Mouse (Mus musculus) 416B (cell line): ENCODE measurements around the gene Gtf2h4.
A peak's percentile ranks its signal among the peaks of the same experiment; 100 is the strongest.

ENCODE experiments used
- DNase-seq: peaks from one replicate; pipeline ENCODE4 v3.0.0; 2011; ENCODE audit warnings: low read depth

The Gtf2h4 gene

DNA sequence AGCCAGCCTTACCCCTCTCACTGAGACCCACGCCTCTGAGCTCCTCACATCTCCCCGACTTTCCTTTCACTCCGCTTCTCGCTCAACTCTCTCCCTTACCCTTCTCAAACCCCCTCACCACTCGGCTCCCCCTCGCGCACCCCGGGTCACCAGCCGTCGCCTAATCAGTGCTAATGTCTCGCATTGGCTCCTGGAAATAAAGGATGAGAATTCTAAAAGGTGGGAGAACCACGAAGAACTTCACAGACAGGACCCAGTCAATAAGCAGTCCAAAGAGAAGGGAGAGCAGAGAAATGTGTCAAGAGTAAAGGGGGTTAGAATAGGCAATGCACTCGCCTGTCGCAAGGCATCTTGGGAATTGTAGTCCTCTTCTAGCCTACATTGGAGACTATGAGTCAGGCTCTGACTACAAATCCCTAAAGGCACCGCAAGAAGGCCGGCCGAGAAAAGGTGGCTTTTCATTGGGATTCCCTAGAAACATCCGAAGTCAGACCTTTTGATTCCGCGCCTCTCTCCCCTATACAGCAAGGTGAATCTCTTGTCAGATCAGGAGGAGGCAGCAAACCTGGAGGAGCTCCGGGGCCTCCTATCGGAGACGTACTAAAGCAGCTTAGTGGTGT is at the start of gene Gtf2h4:
Gtf2h4 (minus strand) TSS at position 324 of the 620 bp plus-strand sequence.
- peak; percentile 99 for DNase-seq

DNA sequence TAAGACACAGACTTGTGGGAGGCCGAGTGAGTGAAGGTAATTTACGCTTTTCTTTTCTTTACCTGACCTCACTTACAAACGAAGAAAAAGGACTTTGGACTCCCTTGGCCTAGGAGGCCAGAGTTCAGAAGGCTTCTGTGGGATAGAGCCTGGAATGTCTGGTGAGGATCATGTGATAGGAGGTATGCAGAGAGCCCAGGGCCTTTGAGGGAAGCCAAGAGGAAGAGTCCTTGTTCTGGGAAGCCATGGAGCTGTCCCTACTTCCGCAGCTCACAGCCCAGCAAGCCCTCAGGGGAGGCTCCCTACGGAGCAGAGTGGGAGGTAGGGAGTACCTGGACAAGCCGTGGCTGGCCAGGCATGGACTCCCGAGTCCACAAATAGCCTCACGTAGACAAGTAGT is 48.1 kb upstream of the Gtf2h4 start:
- DNase-seq: no peak

DNA sequence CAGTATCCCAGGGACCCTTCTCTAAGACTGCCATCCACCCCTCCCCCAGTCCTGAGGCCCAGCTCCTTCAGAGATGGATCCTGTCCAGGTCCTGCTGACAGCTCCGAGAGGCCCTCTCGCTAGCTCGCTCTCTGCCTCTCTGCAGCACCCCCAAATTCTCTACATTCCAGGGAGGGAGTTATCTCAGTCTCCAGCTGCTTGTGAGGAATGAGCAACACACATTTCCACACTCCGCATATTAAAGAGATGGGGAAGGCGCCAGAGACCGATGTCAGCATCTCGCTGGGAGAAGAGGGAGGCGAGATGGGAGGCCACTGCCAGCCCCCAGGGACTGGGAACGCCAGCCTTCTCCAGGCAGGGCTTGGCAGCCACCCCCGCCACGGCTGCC is 46.8 kb upstream of the Gtf2h4 start:
- no peak for DNase-seq

DNA sequence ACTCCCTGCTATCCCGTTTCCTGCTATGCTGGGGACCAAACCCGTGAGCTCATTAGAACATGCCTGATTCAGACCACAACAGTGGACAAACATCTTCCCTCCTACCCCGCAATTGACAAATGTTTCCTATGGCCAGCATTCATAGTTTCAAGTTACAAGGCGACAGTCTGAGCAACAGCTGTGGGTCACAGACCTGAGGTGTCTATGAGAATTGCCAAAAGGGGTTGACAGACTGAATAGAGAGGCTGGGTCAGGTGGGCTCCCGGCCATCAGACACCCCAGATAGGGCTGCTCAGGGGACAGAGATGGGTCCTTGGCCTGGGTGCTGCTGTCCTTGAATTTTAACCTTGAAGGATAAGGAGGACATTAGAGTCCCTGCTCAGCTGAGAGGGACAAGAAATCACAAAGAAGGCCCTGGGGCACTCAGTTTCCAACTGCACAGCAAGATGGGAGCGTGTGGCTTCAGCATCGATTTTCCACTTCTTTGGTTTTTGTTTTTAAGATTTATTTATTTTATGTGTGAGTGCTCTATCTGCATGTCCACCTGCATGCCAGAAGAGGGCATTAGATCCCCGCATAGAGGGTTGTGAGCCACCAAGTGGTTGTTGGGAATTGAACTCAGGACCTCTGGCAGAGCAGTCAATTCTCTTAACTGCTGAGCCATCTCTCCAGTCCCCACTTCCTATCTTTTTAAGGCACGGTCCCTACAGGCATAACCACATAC is 46.2 kb upstream of the Gtf2h4 start:
- peak; percentile 59 for DNase-seq

DNA sequence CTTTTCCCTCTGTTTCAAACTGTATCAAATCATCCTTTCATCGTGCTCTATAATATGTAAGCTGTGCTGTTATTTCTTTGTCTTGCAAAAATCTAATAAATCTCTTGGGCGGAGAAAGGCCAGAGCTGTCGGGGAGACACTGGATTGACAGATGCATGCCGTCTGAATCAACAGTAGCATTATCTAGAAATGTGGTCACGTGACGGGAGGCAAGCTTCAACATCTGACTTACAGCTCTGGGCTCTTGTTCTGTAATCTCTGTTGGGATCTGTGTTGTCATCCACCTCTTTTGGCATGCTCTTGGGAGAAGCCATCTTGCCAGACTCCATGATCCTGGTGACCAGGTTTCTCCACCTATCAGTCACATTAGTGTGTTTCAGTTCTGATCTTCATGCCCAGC is 43.5 kb upstream of the Gtf2h4 start:
- no peak for DNase-seq

DNA sequence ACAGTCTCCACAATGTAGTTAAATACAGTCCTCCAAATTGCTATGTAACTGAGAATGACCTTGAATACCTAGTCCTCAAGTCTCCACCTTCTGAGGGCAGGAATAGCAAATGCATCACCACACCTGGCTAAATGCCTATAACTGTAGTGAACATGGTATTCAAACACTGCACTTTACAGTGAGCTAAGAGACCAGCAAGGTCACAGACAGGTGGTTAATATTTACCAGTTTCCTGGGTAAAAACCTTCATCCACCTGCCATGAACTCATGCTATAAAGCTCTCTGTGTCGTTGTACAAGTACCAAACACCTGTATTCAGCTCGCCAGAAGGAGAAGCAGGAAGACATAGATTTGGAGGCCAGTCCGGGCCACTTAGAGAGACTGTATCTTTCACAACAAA is 42.6 kb upstream of the Gtf2h4 start:
- DNase-seq: no peak

DNA sequence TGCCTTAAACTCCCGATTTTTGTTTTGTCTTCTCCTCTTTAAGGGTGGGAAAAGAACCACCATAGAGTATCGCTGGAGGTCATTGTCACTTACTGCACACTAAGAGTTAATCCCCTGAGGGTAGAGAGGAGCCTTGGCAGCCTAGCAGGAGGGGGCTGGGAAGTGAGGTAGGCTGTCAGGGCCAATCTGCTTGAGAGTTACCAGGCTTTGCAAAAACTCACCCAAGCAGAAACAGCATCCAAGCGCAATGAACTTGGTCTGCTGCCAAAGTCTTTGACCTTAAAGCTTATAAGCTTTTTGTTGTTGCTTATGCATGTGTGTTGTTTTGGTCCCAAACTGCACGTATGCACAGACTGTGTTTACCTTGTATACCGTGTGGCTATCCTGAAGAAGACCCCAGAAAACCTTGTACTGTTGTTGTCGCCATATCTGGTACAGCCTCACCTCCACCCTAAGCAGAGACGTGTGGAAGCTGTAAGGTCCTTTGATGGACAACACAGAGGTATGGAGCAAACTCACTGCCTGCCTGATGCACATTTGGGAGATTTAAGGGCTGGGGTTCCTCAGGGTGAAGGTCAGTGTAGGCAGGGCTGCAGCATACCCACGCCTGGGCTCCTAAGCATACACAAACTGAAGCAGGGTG is 37.3 kb upstream of the Gtf2h4 start:
- DNase-seq: no peak

DNA sequence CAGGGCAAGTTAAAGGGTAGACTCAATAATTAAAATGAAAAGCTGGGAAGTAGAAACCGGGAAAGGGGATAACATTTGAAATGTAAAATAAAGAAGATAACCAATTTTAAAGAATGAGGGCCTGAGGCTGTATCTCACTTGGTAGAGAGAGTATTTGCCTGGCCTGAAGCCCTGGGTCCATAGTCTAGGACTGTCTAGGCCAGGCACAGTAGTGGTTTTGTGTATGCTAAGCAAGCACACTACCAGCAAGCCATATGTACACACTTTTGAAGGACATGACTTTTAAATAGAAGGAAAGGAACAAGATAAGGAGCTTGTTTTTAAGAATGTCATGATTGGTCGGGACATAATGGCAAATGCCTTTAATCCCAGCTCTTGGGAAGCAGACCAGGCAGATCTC is 35.1 kb upstream of the Gtf2h4 start:
- no peak for DNase-seq

DNA sequence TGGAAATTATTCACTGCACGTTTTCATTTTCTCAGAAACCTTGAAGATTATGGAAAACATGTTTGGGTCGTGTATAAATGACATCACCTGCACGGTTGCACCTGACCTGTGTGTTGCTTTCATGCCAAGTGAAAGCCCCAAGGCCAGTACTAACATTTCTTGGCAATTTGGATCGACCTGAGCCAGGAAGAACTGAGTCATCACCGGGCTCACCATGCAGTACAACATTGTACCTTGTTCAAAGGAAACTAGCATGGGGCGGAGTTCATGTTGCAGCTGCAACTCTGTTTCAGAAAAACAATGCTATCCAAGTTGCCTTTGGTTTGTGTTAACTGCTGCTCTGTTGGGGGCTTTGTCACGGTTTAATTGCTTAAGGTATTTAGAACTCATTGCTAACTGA is 34.4 kb upstream of the Gtf2h4 start:
- DNase-seq: peak; percentile 64

DNA sequence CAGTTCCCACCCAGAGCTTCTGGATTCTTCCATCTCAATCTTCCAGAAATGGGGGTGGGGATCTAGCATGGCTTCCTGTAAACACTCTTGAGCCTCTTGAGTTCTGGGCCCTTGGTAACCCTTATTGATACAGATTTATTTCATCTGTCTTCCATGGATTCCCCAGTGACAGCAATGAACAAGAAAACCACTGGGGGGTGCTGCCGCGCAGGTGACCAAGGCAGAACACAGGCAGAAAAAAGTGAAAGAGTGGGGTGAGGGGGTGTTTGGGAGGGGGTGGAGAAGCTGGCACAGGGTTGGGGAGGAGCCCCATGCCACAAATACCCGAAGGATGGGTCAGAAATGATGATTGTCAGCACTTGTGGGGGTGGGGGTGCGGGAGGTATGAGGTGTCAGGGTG is 32.3 kb upstream of the Gtf2h4 start:
- DNase-seq: peak; percentile 52

DNA sequence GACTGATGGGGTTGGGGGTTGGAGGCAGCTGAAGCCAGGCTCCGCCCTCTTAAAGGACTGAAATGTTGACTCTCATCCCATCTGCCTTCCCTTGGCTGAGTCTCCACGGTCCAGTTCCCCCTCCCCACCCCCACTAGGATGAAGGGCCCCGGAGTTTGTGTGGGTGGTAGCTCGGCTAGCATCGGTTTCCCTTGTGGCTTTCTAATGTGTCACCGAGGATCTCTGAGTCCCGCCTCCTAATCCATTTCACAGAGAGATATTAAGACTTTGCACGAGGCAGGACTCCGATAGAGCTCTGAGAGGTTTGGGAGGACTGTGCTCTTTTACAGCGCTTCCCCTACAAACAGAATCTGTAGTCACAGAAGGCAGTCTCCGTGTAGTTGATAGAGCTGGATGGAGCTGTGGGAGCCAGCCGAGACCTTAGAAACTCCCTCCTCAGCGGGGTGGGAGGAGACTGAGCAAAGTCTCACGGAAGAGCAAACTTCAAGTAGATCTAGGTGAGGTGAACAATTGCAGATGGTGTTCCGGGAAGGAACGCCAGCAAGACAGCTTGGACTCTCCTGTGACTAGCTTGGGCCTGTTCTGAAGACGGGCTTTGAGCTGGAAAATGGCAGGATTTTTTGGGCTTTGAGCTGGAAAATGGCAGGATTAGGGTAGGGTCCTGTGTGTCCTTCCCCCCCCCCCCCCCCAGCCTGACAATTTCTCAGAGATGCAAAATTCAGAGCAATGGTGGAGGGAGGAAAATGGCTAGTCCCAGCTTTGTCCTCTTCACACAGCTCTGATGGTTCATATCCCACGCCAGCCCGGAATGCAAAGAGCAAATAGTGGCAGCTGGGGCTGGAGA is 31.3 kb upstream of the Gtf2h4 start, which contains the start of gene Ddr1:
Ddr1 (minus strand) TSS at position 1 of the 844 bp plus-strand sequence.
- DNase-seq: peak; percentile 42

DNA sequence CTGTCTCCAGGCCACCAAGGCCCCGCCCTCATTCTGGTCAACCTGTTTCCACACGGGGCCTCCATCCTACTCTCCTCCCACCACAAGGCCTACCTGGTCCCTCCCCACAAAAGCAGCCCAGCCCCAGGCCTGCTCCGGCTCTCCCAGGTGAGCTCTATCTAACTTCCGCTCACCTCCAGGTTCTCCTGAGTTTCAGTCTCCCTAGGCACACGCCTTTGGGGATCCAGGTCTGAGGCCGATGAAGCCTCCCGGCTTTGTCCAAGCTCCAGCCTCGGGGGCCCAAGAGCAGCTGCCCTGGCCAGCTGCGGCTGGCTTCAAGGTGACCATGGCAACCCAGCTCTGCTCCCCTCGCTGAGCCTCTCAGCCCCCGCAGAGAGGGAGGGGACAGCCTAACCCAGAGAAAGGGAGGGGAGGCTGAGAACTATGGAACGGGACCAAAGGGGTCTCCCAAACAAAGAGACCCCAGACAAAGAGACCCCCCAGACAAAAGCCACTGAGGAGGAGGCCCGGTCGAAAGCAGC is 30.3 kb upstream of the Gtf2h4 start:
- no peak for DNase-seq

DNA sequence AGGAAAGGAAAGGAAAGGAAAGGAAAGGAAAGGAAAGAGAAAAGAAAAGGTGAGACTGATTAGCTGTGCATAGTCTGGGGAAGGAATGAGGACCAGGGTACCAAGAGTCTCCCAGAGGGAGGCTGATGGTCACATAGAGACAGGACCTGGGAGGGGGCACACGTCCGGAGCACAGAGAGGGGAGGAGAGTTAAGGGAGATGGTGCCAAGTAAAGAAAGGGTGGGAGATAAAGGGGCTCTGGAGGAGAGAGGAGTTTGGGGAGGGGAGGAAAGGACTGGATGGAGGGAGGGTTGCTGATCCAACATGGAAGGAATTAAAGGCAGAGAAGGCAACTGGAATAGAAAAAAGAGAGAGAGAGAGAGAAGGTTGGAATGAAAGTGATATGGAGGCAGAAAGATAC is 29.5 kb upstream of the Gtf2h4 start:
- DNase-seq: no peak

DNA sequence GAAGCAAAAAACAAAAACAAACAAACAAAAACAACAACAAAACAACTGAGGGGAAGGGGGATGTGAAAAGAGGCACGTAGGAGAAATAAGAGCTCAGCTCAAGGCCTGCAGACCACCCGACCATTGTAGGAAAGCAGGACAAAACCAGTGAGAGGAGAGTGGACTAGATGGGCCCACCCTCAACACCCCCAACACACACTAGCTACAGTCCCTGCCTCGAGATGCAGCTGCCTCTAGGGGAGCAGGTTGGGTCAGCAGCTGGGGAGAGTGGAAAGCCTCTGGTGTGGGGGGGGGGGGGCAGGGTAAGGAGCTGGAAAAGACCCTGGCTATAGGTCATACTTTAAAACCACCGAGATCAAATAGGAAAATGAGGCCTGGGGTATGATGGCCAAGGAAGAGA is 29.1 kb upstream of the Gtf2h4 start:
- DNase-seq: no peak

DNA sequence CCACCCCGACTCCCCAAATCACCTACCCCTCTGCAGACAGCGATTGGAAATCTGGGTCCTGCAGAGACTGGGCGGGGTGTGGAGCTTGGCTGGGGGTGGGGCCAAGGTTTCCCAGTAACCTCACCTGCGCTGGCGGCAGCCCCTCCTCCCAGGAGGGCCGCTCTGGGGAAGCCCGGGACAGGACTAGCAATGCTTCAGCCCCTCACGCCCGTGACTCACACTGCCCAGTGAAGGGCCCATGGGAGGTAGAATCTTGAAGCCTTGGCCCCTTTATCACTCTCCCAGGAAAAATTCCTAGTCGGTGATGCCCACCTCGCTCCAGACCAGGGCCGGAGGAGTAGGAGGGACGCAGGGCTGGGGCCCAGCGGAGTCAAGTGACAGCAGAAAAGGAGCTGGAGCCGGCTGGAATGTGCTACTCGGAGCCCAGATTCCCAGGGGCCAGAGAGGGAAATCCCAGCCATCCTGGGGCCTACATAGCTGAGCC is 28.5 kb upstream of the Gtf2h4 start:
- DNase-seq: no peak

DNA sequence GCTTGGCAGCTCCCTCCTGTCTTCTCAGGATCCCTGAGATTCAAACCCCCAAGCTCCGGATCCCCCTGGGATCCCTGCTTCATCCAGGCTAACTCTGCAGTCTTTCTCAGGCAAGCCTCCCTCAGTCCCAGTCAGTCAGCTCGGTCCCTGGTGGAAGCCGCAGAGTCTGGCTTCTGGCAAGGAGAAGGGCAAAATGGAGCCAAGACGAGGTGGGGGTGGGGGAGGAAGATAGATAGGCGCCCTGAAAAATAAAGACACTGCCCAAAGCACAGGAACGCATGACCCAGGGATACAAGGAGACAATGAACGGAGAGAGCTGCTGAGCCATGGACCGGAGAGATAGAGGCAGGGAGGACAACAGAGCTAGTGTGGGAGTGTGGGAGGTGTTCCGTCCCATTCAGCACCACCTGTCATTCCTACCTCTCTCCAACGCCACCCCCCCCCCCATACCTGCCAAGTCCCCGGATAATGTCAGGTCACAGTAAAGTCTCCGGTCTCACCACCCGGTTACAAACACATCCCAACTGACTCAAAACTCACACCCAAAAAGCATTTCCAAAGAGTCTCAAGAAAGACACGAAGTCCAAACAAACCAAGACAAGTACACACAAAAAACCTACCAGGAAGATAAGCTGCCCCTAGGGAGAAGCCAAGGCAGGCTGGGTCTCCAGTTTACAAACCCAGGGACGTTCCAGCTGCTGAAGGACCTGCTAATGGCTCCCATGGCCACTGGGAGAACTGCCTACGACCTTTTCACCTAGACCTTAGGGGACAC is 27.9 kb upstream of the Gtf2h4 start:
- no peak for DNase-seq

DNA sequence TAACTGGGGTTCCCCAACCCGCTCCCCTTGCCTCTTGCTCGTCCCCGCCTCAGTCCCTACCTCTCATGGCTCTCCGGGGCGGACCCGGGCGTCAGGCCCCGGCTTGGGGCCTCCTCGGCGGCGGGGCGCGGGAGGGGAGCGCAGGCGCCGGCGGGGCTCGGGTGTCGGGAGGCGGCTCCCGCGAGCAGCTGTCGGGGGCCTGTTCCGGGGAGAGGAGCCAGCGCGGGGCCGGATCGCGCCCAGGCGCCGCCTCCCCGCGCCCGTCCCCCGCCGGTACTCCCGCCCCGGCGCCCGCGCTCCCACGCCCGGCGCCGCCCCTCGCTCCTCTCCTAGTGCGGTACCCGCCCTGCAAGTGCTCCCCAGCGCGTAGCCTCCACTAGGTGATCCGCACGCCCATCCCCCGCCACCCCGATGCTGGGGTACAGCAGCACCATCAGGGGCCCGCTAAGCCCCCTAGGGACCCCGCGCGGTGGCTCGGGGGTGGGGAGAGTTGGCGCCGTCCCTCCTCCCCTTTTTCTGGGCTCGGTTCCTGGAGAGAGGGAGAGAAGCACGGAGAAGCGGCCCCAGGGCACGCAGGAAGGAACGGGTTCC is 26.9 kb upstream of the Gtf2h4 start:
- no peak for DNase-seq

DNA sequence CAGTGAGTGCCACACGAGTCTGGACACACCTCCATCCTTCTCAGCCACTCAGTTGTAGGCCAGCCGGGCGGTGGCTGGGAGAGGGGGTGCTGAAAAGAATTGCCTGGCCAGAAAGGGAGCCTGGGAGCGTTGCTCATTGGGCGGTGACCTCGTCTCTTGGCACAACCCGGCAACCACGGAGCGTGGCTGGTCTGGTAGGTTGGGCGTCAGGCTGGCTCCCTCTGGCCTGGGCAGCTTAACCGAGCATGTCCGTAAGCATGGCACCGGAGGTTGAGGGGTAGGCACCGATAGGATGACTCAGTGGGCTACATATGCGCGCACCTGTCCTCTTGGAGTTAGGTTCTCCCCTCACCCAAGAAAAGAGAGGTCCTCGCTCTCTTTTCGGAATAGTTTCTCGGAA is 26.4 kb upstream of the Gtf2h4 start:
- no peak for DNase-seq

DNA sequence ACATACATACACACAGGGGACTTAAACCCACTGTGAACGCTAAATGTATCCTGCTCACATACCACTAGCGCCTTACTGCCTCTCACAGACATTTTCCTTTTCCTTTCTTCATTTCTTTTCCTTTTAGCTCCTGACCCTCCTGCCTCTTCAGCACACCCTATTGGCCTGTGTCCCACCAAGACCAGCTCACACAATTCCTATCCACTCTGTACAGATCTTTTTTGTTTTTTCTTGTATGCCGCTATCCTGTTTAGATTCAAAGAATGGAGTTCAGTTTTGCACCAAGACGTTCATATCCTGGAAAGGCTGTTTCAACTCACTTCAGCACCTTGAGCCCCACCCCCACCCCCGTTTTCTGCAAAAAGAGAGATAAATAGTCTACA is 25.0 kb upstream of the Gtf2h4 start:
- no peak for DNase-seq

DNA sequence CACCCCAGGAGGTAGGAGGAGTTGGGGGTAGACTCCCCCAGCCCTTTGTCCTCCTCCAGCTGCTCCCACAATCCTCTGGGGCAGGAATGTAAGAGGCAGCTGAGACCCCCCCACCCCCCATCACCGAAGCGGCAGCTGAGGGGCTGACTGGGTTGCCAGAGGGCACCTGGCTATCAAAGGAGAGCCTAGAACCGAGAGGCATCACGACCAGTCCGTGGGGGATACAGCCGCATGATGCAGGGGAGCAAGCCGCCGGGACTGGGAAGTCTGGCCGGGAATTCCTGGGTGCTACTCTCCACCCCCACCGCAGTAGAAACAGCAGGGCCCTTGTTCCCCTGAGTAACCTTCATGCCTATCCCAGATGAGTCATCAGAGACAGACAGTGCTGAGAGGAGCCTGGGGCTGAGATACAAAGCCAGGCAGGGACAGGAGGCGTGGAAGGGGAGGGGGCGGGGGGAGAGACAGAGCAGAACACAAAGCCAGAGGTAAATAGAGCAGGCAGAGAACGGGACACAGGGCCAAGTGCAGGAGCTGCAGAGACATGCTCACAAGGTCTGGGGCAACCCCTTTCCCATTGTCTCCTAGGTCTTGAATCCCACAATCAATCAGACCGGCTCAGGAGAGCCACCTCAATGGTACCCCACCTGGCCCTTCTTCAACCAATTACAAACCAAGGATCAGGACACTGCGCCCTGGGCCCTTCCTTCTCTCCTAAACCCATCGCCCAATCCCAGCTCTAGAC is 24.4 kb upstream of the Gtf2h4 start:
- DNase-seq: no peak
